Mouse (Mus musculus) brain, embryonic 14.5 days (tissue): ENCODE data around the gene Ascc2.

Source experiments
- CTCF ChIP-seq: fragments of 200-500 bp; IDR thresholded peaks from 2 replicates; pipeline ENCODE4 v1.5.1; 2012; ENCODE audit warnings: inconsistent platforms, mild to moderate bottlenecking, moderate library complexity, borderline replicate concordance; ENCODE audit not compliant: insufficient read depth, insufficient read length; ENCODE audit errors: extremely low read depth
- POLR2A ChIP-seq: fragments of 200-500 bp; IDR thresholded peaks from 2 replicates; pipeline ENCODE4 v1.6.1; 2012; ENCODE audit warnings: mild to moderate bottlenecking, inconsistent platforms, borderline replicate concordance; ENCODE audit not compliant: poor library complexity, insufficient read depth, insufficient read length, severe bottlenecking; ENCODE audit errors: extremely low read depth

DNA sequence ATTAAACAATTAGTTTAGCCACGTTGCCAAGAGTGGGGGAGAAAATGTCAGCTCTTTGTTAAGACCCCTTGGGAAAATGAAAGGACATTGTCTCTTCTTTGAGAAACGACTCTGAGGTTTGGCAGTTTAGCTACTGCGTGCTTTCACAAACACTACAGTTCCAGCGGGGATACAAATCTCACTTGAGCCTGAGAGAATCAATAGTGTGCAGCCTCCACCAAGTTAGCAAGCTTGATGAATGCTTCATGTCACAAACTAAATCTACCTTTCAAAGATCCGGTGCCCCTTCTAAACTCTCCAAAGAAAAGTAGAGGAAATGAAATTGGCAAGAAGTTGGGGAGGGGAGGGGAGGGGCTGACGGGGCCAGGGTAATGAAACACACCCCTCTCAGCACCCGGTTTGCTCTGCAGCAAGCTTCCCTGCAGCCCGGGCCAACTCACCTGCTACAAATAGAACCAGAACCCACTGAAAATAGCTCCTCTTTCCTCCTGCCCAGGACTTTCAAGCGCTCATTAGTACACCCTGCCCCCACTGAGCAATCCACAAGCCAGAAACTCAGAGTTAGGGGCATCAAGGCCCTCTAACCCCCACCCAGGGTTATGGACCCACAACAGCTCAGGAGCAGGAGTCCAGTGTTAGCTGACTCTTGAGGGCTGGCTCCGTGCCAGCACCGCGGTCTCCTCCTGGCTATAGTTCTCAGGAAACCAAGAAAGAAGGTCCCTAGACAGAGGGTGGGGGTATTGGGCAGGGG, 34.7 kb upstream of the Ascc2 start:
- TF ChIP-seq POLR2A (no peak), CTCF (no peak)
